Comparison of ENCODE assay signal across 19 mouse cellular contexts in genomic region chr1:69085753-69086152, GRCm38 (mm10). TPM values are rescaled to one million over a fixed set of nuclear protein-coding genes. Genes with fewer than 3 reads are reported as not detected.
"Had no signal": no experiment of that assay in that cellular context is flagged by ENCODE, and none has a peak within 500 bp of the region (broad histone marks: within the 10 kb centered on the region; RNA-seq: fewer than 3 reads in every experiment).

No protein-coding gene starts in this region.

- H3K9me3 ChIP-seq: limb, embryonic 12.5 days; limb, embryonic 15.5 days; megakaryocyte, embryonic 14.5 days; midbrain, embryonic 13.5 days had no signal

- H3K9ac ChIP-seq: limb, embryonic 12.5 days; limb, embryonic 15.5 days; liver, embryonic 14.5 days; liver, postnatal 0 days; lung, embryonic 14.5 days; midbrain, embryonic 13.5 days had no signal

- ATAC-seq: liver, postnatal 0 days; lung, postnatal 0 days; midbrain, embryonic 13.5 days; midbrain, embryonic 16.5 days had no signal

- H3K4me2 ChIP-seq: limb, embryonic 12.5 days; limb, embryonic 15.5 days; liver, embryonic 11.5 days; lung, embryonic 14.5 days; midbrain, embryonic 13.5 days had no signal

- H3K36me3 ChIP-seq: limb, embryonic 12.5 days; limb, embryonic 15.5 days; midbrain, embryonic 13.5 days had no signal

- H3K27me3 ChIP-seq: limb, embryonic 12.5 days; limb, embryonic 15.5 days; megakaryocyte, embryonic 14.5 days; midbrain, embryonic 13.5 days had no signal

- H3K27ac ChIP-seq: limb, embryonic 12.5 days; limb, embryonic 15.5 days; liver, embryonic 14.5 days; midbrain, embryonic 10.5 days; midbrain, embryonic 13.5 days had no signal

- DNase-seq: kidney, postnatal 14 days; kidney, postnatal 4 days; left cerebral cortex, postnatal 4 days; liver, postnatal 0 days; lung, embryonic 14.5 days; lung, postnatal 36 days; thymus, adult 18-20 months; thymus, postnatal 36 days had no signal

- H3K4me1 ChIP-seq: limb, embryonic 12.5 days; limb, embryonic 15.5 days; megakaryocyte, embryonic 14.5 days; midbrain, embryonic 10.5 days; midbrain, embryonic 13.5 days had no signal

- H3K4me3 ChIP-seq: limb, embryonic 12.5 days; limb, embryonic 15.5 days; megakaryocyte, embryonic 14.5 days; midbrain, embryonic 10.5 days; midbrain, embryonic 13.5 days had no signal

RNA-seq across cellular contexts. Expression of gene Erbb4, which starts 22.1 kb away (rescaled TPM):
- polyA plus RNA-seq: small intestine, adult 2 months; spleen, adult 2 months had no signal
